Mouse (Mus musculus) brain, embryonic 14.5 days (tissue): ENCODE results near the gene Ephb2. TPM values are rescaled to one million over a fixed set of nuclear protein-coding genes. Genes with fewer than 3 reads are reported as not detected.

Source experiments
- DNase-seq: peaks from one replicate; pipeline ENCODE4 v3.0.0-alpha.2; 2011; ENCODE audit warnings: low read depth
- CTCF ChIP-seq: fragments of 200-500 bp; IDR thresholded peaks from 2 replicates; pipeline ENCODE4 v1.5.1; 2012; ENCODE audit warnings: inconsistent platforms, mild to moderate bottlenecking, moderate library complexity, borderline replicate concordance; ENCODE audit not compliant: insufficient read depth, insufficient read length; ENCODE audit errors: extremely low read depth
- POLR2A ChIP-seq: fragments of 200-500 bp; IDR thresholded peaks from 2 replicates; pipeline ENCODE4 v1.6.1; 2012; ENCODE audit warnings: mild to moderate bottlenecking, inconsistent platforms, borderline replicate concordance; ENCODE audit not compliant: poor library complexity, insufficient read depth, insufficient read length, severe bottlenecking; ENCODE audit errors: extremely low read depth
- polyA plus RNA-seq: library from polyadenylated mRNA; depleted of rRNA; stranded (reverse); fragments of >200 nt; gene quantifications from 2 replicates; pipeline ENCODE4 v1.2.3, GENCODE M21; 2012

Ephb2 gene
- polyA plus RNA-seq, 1 experiment = 141 TPM

DNA sequence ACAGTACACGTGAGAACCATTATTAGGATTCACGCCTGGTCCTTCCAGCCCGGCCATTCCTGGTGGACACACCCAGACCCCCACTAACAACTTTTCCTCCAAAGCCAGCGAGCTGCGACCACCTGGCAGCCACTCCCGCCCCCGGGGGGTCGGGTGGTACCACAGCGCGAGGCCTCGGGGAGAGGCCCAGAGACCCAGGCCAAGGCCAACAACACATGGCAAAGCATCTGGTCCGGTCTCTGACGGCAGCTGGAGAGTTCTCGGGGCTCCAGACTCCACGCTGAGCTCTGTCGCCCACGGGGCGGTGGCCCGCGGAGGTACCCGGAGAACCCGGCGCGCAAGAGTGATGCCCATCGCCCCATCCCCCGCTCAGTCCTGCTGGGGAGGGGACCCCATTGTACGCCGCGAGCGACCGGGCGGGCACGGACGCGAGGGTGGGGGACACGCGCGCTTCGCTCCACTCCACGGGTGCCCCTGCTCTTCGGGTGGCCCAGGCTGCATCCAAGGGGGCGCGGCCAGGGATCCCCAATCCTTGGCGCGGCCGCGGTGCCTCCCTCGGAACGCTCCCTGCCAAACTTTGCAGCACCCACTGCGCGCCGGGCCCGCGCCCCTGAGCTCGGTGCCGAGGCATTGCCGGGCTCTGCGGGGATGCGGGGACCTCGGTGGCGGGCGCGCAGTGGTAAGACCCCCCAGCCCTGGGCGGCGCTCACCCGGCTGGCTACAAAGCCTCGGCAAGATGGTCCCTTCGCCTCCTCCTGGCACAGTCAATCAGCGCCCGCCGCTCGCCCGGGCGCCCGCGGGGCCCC, 770 bp downstream of the Ephb2 start:
- no peak for TF ChIP-seq CTCF
- TF ChIP-seq POLR2A = no peak
- peak; percentile 48 for DNase-seq

DNA sequence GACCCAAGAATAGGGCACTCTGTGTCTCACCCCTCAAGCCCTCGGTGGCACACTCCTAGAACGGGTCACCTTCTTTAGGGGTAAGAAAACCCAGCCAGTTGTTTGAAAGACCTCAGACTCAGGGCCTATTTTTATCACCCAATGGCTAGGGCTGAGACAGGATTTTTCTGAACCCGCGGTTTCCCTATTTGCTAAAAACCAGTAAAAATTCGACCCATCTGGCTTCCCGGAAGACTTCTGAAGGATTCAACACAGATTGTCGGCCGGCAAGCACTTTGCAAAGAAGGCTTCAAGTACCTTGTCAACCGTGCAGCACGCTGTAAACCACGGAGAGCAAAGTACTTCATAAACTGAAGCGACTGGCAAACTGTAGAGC, 1.4 kb downstream of the Ephb2 start:
- TF ChIP-seq CTCF (no peak), POLR2A (no peak)
- DNase-seq = peak; percentile 67

DNA sequence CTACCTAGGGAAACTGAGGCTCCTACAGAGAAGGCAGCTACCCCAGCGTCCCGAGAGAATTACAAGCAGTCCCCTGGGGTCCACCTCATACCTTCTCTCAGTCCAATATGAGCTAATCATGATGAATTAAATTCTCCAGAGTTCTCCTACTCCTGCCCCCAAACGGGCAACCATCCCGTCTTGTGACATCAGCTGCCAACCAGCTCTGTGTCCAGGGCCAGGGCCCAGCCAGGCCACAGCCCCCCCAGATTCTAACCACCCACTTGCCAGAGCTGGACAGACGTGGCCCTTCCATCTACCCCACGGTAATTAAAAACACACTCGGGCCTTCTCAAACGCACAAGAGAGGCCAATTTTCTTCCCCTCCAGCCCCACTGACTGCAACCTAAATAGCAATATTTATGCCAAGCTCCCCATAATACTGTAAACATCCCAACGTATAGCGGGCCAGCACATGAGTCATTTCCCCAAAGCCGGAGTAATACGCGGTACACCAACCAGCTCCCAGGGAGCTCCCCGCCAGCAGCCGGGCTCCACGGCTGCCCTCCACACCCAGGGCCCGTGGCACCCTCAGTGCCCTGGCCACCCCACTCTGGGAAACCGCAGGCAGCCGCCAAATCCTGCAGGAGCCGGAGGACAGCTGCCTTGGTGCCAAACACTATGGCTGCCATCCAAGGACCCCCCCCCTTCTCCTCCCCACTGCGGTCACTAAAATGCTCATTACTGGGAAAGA, 2.0 kb downstream of the Ephb2 start:
- peak; percentile 82 for DNase-seq
- TF ChIP-seq POLR2A = no peak
- no peak for TF ChIP-seq CTCF

DNA sequence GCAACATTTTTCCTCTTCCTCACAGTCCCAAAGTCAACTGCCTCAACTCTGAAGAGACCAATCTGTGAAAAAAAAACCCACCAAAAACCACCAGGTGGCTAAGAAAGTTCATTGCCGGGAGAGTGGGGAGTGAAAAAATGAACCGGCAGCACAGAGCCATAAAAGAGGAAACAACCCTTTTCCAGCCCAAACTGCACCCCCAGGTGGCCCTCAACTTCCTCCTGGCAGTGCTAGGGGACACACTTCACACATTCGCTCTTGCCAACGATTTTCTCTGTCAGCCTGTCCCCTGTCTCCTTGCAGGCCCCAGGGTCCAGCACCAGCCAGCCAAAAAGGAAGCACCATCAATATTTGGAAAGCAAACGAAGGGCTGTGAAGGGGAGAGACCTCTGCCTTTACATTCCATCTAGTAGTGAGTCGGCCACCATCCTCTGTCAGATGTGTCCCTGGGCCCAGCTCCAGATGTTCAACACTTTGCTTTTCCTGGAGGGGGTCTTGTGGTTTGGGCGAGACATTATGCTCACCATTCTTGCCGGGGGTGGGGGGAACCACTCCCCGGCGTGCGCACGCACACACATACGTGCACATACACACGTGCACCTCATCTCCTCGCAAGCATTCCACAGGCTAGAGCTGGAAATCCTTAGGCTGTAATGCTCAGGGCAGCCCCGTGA, 3.1 kb downstream of the Ephb2 start:
- TF ChIP-seq CTCF = no peak
- no peak for TF ChIP-seq POLR2A
- DNase-seq = no peak

DNA sequence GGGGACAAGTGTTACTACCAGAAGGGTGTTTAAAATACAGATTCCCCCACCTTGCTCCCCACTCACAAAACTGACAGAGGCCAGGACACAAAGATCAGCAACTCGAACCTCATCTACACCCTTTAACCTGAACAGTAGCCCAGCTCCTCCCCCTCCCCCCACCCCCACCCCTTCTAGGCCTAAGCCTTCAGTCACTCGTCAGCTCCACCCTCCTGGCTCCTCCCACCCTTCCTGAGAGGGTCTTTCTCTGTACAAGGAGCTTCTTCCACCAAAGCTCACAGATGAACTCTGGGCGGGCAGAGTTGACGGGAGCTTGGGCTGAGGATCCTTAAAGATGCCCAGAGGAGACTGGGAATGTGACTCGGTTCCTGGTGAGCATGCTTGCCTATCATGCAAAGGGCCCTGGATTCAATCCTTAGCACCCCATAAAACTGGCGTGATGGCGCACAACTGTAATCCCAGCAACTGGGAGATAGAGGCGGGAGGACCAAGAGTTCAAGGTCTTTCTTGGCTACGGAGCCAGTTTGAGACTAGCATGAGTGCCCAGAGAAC, 5.4 kb downstream of the Ephb2 start:
- TF ChIP-seq CTCF = no peak
- TF ChIP-seq POLR2A = no peak
- no peak for DNase-seq

DNA sequence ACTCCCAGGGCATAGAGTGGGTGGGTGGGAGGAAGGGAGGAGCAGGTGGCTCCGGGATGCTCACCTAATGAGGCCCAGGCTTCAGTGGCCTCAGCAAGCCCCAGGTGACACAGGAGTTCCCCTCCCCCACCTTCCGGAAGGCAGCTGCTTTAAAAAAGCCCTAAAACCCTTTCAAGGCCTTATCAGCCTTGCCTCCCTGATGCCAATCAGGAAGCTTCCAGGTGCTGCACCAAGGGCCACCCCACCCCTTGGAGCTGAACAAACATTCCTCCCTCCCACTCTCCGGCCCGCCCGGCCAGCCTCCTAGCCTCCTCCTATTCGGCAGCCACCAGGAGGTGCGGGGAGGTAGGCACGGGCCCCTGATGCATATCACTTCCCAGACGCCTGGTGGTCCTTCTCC, 6.0 kb downstream of the Ephb2 start:
- no peak for DNase-seq
- no peak for TF ChIP-seq CTCF
- no peak for TF ChIP-seq POLR2A

DNA sequence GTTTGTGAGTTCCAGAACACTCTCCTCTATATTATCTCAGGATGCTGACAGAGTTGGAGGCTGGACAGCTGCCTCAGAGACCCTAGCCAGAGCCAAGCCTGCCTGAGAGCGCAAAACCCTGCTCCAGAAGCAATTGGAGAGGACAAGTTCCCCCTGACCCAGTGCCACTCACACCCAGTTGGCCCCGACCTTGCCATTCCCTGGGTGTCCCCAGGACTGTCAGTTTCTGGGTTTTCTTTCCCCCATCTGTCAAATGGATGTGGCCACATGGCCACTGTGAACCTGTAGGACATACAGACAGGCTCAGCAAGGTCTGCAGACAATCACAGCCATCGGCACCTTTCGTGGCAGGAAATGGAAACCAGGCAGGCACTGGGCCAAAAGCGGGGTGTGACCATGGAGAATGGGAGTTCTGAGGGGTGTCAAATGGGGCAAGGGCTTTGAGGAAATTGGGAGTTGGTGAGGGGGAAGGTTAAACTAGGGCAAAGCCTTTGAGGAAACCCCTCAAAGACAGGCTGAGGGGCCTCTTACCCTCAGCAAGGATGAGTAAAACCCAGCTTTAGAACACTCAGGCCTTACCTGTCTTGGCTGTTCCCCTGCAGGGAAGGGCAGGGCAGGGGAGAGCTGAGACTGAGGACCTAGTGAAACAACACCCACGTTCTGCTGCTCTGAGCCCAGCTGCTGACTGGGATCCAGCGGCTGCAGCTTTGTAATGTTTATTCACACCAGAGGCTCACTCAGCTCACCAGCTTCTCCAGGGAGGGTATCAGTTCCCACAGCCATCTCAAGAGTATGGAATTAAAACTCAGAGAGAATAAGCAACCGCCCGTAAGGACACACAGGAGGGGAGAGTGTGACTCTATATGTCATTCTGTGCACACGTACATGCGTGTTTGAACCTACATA, 6.9 kb downstream of the Ephb2 start:
- DNase-seq = no peak
- no peak for TF ChIP-seq POLR2A
- no peak for TF ChIP-seq CTCF

DNA sequence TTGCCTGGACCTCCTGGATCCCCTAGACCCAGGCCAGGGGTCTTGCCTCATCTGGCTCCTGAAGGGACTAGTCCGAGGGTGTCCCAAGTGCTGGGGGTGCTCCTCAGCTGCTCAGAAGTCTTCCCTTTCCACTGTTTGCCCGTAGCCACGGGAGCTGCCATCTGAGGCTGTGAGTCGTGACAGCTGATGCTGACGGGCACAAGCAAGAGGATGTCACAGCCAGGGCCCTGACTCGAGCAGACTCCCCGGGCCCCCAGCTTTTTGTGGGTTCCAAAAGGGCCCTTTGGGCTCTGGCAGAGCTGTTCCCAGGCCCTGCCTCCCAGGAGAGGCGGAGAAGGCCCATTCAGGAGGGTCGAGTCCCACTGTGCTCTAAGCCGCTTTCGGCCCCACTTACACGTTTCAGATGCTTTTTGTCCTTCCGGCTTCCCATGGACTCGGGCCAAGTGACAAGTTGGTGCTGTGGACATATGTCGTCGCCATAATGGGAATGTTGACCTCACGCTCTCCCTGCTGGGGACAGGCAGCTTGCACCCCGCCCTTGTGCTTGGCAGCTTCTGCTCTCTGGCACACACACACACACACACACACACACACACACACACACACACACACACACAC, 10.7 kb downstream of the Ephb2 start:
- peak; percentile 83 for DNase-seq
- TF ChIP-seq POLR2A (no peak), CTCF (no peak)

DNA sequence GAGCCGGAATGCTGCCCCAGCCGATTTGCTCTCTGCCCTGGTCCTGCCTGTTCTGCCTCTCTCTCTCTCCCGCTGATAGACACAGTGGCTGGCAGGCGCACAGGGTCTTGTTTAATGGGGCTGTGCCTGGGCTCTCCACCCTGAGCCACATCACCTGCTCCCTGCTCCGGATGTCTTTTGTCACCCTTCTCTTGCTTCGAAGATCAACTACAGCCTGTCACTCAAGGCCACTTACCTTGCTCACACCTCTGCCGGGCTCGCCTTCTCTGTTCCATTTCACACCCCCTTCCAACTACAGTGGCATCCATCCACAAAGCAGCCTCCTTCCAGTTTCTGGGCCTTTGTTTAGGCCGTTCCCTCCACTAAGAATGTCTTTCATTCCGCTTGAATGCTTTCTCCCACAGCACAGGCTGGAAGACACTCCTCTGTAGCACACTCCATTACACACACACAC, 15.7 kb downstream of the Ephb2 start:
- DNase-seq = peak; percentile 90
- TF ChIP-seq CTCF = no peak
- TF ChIP-seq POLR2A = no peak

DNA sequence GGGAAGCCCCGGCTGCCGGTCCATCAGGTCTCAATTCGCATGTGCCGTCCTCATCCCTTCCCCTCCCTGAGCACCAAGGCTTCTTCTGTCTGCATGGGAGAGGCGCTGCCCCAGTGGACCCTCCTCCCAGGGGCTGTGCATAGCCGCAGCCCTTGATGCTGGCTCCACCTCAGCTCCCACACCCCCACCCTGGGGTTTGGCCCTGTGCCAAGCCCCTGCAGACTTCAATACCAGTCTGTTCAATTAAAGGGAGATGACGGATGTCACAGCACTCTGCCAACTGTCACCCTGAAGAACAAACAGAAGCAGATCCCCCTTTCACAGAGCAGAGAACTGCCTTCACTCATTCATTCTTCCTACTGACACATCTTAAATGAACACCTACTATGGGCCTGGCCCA, 19.1 kb downstream of the Ephb2 start:
- DNase-seq = peak; percentile 97
- TF ChIP-seq CTCF (no peak), POLR2A (no peak)
